Mouse (Mus musculus) forebrain, postnatal 0 days (tissue): Measurements from ENCODE around the gene Arid2. TPM values are rescaled to one million over a fixed set of nuclear protein-coding genes. Genes with fewer than 3 reads are reported as not detected.

Source experiments
- ATAC-seq: fragments of 200-750 bp; cut with Nextera tagmentation; 2 replicates; pipeline ENCODE4 v1.8.0; 2017; ENCODE audit warnings: mild to moderate bottlenecking, moderate library complexity
- DNase-seq: peaks from one replicate; pipeline ENCODE4 v3.0.0-alpha.2; 2015
- H3K27ac ChIP-seq: fragments of 300-500 bp; sonication (generic); 2 replicates; pipeline ENCODE4 v1.5.1; 2014; ENCODE audit warnings: low read depth, mild to moderate bottlenecking, antibody characterized with exemption, low read length, moderate library complexity, mixed read lengths
- H3K27me3 ChIP-seq: fragments of 300-500 bp; sonication (generic); 2 replicates; pipeline ENCODE4 v1.6.1; 2014; ENCODE audit warnings: mild to moderate bottlenecking, low read length, mixed read lengths; ENCODE audit not compliant: insufficient read depth
- H3K36me3 ChIP-seq: fragments of 300-500 bp; sonication (generic); 2 replicates; pipeline ENCODE4 v1.6.1; 2014; ENCODE audit warnings: mild to moderate bottlenecking, moderate library complexity; ENCODE audit not compliant: insufficient read depth
- H3K4me1 ChIP-seq: fragments of 300-500 bp; sonication (generic); 2 replicates; pipeline ENCODE4 v1.6.1; 2014; ENCODE audit warnings: antibody characterized with exemption; ENCODE audit not compliant: insufficient read depth
- H3K4me2 ChIP-seq: fragments of 300-500 bp; sonication (generic); 2 replicates; pipeline ENCODE4 v1.6.1; 2014; ENCODE audit warnings: low read depth, mild to moderate bottlenecking, moderate library complexity
- H3K4me3 ChIP-seq: fragments of 300-500 bp; sonication (generic); 2 replicates; pipeline ENCODE4 v1.5.1; 2014; ENCODE audit warnings: low read depth, low read length, mixed read lengths
- H3K9ac ChIP-seq: fragments of 300-500 bp; sonication (generic); 2 replicates; pipeline ENCODE4 v1.6.1; 2014; ENCODE audit warnings: mild to moderate bottlenecking
- H3K9me3 ChIP-seq: fragments of 300-500 bp; sonication (generic); 2 replicates; pipeline ENCODE4 v1.6.1; 2016; ENCODE audit warnings: low read length
- CTCF ChIP-seq: sonication (generic); IDR thresholded peaks from 2 replicates; pipeline ENCODE4 v1.5.1; 2016; ENCODE audit warnings: antibody characterized with exemption, control low read depth, low read depth
- WGBS: fragments of 180-500 bp; shearing (Covaris S2); extraction: QIAGEN DNeasy Blood & Tissue Kit; methylation state at CpG from one replicate; pipeline ENCODE4 v1.1.7; 2014; 5-methylcytosine and 5-hydroxymethylcytosine counted together
- polyA plus RNA-seq: library from polyadenylated mRNA; unstranded; fragments of >200 nt; fragmentation: Nextera tagmentation; extraction: Ambion mirVana; gene quantifications from 2 replicates; pipeline ENCODE4 v1.2.1, GENCODE M21; 2015
- total RNA-seq: library from RNA; depleted of rRNA; stranded (reverse); fragments of >200 nt; gene quantifications from 2 replicates; pipeline ENCODE4 v1.2.3, GENCODE M21; 2014

Gene Arid2
- total and polyA plus RNA-seq, 2 experiments from 2014 or later = 10.7 to 49.9 TPM

- no peak for DNase-seq
- no peaks in the 10 kb centered on the region for H3K4me1 ChIP-seq
- no peaks in the 10 kb centered on the region for H3K36me3 ChIP-seq
- ATAC-seq = no peak
- H3K27me3 ChIP-seq = no peaks in the 10 kb centered on the region
- no peak overlapping the region for H3K4me3 ChIP-seq
- no peak overlapping the region for H3K4me2 ChIP-seq
- TF ChIP-seq CTCF = no peak
- no peaks in the 10 kb centered on the region for H3K9me3 ChIP-seq
- H3K27ac ChIP-seq = no peak overlapping the region
- WGBS = 93% methylated on average over 3 of the region's 3 CpGs
- H3K9ac ChIP-seq = no peak overlapping the region
These were observed 55.6 kb downstream of the Arid2 start for GRCm38 (mm10) chr15:96342871-96343270.

GRCm38 (mm10) chr15:96344591-96345285 lies 57.4 kb downstream of the Arid2 start:
- 55% methylated on average over 6 of the region's 7 CpGs for WGBS
- H3K4me3 ChIP-seq = no peak overlapping the region
- TF ChIP-seq CTCF = no peak
- no peaks in the 10 kb centered on the region for H3K27me3 ChIP-seq
- ATAC-seq (no peak), DNase-seq (no peak)
- H3K36me3 ChIP-seq = no peaks in the 10 kb centered on the region
- no peak overlapping the region for H3K27ac ChIP-seq
- no peaks in the 10 kb centered on the region for H3K9me3 ChIP-seq
- H3K9ac ChIP-seq = no peak overlapping the region
- no peaks in the 10 kb centered on the region for H3K4me1 ChIP-seq
- no peak overlapping the region for H3K4me2 ChIP-seq

- DNase-seq (no peak), ATAC-seq (no peak)
- Histone ChIP-seq H3K9ac (no peak overlapping the region), H3K27me3 (no peaks in the 10 kb centered on the region), H3K4me2 (no peak overlapping the region), H3K4me1 (no peaks in the 10 kb centered on the region), H3K27ac (no peak overlapping the region), H3K9me3 (no peaks in the 10 kb centered on the region), H3K4me3 (no peak overlapping the region), H3K36me3 (no peaks in the 10 kb centered on the region)
- 86% methylated on average over 6 of the region's 6 CpGs for WGBS
- no peak for TF ChIP-seq CTCF
These were observed 58.1 kb downstream of the Arid2 start for GRCm38 (mm10) chr15:96345312-96345849.

DNA sequence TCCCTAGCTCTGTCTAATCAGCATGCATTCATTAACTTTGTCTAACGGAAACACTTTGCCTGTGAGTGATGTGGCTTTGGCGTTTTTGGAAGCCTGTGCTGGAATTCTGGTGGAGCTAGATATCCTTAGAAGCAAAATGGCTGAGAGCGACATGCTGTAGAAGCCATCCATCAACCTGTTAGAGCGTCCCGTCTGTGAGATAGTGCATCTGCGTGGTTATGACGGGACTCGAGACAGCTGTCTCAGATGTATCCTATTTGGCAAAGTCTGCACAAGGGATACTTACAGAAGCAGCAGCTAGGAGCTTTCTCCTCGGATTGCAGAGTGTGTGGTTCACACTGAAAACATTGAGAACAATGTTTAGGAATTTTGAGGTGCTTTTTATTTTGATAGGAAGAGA lies 64.1 kb downstream of the Arid2 start:
- Histone ChIP-seq H3K9me3 (no peaks in the 10 kb centered on the region), H3K4me1 (no peaks in the 10 kb centered on the region), H3K4me2 (no peak overlapping the region), H3K27ac (no peak overlapping the region), H3K9ac (no peak overlapping the region), H3K27me3 (no peaks in the 10 kb centered on the region), H3K4me3 (no peak overlapping the region), H3K36me3 (peaks cover 21% of the 10 kb centered on the region)
- no peak for DNase-seq
- 95% methylated on average over 9 of the region's 9 CpGs for WGBS
- no peak for TF ChIP-seq CTCF
- no peak for ATAC-seq

DNA sequence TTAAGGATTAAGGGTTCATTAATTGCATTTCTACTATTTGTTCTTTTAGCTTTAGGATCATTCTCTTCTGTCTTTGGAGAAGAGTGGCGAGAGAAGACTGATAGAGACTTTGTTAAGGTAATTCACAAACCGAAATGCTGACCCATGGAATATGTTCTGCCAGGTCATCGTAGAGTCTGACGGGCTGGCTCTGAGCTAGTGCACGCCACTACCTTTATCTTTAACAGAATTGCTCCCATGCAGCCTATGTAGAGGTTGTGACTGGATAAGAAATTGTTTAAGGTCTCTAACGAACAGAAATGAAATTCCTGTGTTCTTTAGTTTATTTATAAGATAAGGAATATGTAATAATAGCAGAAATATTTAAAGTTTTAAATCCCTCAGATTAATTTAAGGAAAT lies 71.6 kb downstream of the Arid2 start:
- ATAC-seq = no peak
- TF ChIP-seq CTCF = no peak
- H3K4me3 ChIP-seq = no peak overlapping the region
- no peak overlapping the region for H3K27ac ChIP-seq
- H3K36me3 ChIP-seq = peaks cover 35% of the 10 kb centered on the region
- H3K9me3 ChIP-seq = no peaks in the 10 kb centered on the region
- H3K9ac ChIP-seq = no peak overlapping the region
- no peaks in the 10 kb centered on the region for H3K27me3 ChIP-seq
- DNase-seq = no peak
- WGBS = 94% methylated on average over 6 of the region's 6 CpGs
- no peaks in the 10 kb centered on the region for H3K4me1 ChIP-seq
- no peak overlapping the region for H3K4me2 ChIP-seq

DNA sequence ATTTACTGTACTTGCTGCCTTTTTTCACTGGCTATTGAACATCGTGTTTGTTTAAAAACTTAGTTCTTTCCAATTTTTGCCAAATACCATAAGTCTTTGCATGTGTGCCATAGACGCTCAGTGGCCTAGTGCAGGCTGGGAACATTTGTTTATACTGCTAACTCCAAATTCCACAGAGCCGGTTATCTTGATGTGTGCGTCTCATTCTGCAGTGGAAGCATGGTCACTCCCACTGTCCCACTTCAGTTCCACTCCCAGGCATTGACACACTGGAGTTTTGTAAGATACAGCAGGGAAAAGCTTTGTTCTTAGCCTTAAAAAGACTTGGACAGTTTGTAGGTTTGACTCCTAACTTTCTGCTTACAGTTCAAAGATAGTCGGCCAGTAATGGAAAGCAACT lies 73.3 kb downstream of the Arid2 start:
- 89% methylated on average over 5 of the region's 5 CpGs for WGBS
- Histone ChIP-seq H3K36me3 (peaks cover 41% of the 10 kb centered on the region), H3K27me3 (no peaks in the 10 kb centered on the region), H3K27ac (no peak overlapping the region), H3K4me3 (no peak overlapping the region), H3K9me3 (no peaks in the 10 kb centered on the region), H3K9ac (no peak overlapping the region), H3K4me1 (no peaks in the 10 kb centered on the region), H3K4me2 (no peak overlapping the region)
- TF ChIP-seq CTCF = no peak
- DNase-seq (no peak), ATAC-seq (no peak)

DNA sequence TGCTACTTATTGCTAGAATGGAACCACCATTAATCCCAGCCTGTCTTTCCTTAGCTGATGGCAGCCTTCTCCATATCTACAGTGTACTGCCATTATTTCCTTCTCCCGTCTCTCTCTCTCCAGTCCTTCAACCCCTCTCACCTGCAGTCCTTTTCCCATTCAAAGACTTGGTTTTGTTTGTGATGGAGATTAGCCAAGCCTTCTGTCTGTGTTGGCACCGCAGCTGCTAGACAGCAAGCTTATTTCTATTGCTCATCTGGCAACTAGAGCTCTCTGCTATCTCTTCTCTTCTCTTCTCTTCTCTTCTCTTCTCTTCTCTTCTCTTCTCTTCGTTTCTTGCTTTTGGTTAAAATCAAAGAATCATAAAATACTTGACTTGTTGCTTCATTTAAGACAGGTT lies 78.0 kb downstream of the Arid2 start:
- WGBS = 39% methylated on average over 3 of the region's 3 CpGs
- no peak for ATAC-seq
- H3K36me3 ChIP-seq = peaks cover 58% of the 10 kb centered on the region

More for the DNA sequence above, 78.0 kb downstream of the Arid2 start:
- no peak overlapping the region for H3K9ac ChIP-seq
- no peaks in the 10 kb centered on the region for H3K9me3 ChIP-seq
- H3K4me1 ChIP-seq = no peaks in the 10 kb centered on the region
- H3K27ac ChIP-seq = no peak overlapping the region
- DNase-seq = no peak
- H3K4me3 ChIP-seq = no peak overlapping the region
- no peak overlapping the region for H3K4me2 ChIP-seq
- TF ChIP-seq CTCF = no peak
- no peaks in the 10 kb centered on the region for H3K27me3 ChIP-seq
